Mouse (Mus musculus): ENCODE data around the gene Spdye4c. TPM values are rescaled to one million over a fixed set of nuclear protein-coding genes. Genes with fewer than 3 reads are reported as not detected.

Spdye4c gene
- polyA plus RNA-seq (2012; rRNA removed) = not detected in 2 replicates

- DNase-seq (ENCODE audit: low read depth) = no peak
Measured at GRCm38 (mm10) chr2:128590909-128591308, at the start of gene Spdye4c. Spdye4c (plus strand) TSS chr2:128591209.

GRCm38 (mm10) chr2:128543495-128543894 is 47.5 kb upstream of the Spdye4c start:
- no peak for DNase-seq (ENCODE audit: low read depth)

GRCm38 (mm10) chr2:128544421-128545137 is 46.4 kb upstream of the Spdye4c start:
- no peak for DNase-seq (ENCODE audit: low read depth)

GRCm38 (mm10) chr2:128545447-128545846 is 45.6 kb upstream of the Spdye4c start:
- no peak for DNase-seq (ENCODE audit: low read depth)

GRCm38 (mm10) chr2:128547079-128547478 is 43.9 kb upstream of the Spdye4c start:
- no peak for DNase-seq (ENCODE audit: low read depth)

GRCm38 (mm10) chr2:128548262-128548661 is 42.7 kb upstream of the Spdye4c start:
- DNase-seq (ENCODE audit: low read depth) = no peak

GRCm38 (mm10) chr2:128549561-128549960 is 41.4 kb upstream of the Spdye4c start:
- DNase-seq (ENCODE audit: low read depth) = no peak

GRCm38 (mm10) chr2:128549963-128550362 is 41.0 kb upstream of the Spdye4c start:
- DNase-seq (ENCODE audit: low read depth) = no peak

- DNase-seq (ENCODE audit: low read depth) = no peak
Measured at GRCm38 (mm10) chr2:128552080-128552791, 38.8 kb upstream of the Spdye4c start.

- no peak for DNase-seq (ENCODE audit: low read depth)
Measured at GRCm38 (mm10) chr2:128552798-128553720, 38.0 kb upstream of the Spdye4c start.

- no peak for DNase-seq (ENCODE audit: low read depth)
Measured at GRCm38 (mm10) chr2:128555082-128555481, 35.9 kb upstream of the Spdye4c start.

- no peak for DNase-seq (ENCODE audit: low read depth)
Measured at GRCm38 (mm10) chr2:128564195-128564594, 26.8 kb upstream of the Spdye4c start.

GRCm38 (mm10) chr2:128565904-128566303 is 25.1 kb upstream of the Spdye4c start:
- DNase-seq (ENCODE audit: low read depth) = peak; percentile 58

GRCm38 (mm10) chr2:128566304-128567147 is 24.5 kb upstream of the Spdye4c start:
- no peak for DNase-seq (ENCODE audit: low read depth)

GRCm38 (mm10) chr2:128568018-128568417 is 23.0 kb upstream of the Spdye4c start:
- no peak for DNase-seq (ENCODE audit: low read depth)

- DNase-seq (ENCODE audit: low read depth) = no peak
Measured at GRCm38 (mm10) chr2:128568490-128568889, 22.5 kb upstream of the Spdye4c start.

- DNase-seq (ENCODE audit: low read depth) = no peak
Measured at GRCm38 (mm10) chr2:128571001-128571400, 20.0 kb upstream of the Spdye4c start.

GRCm38 (mm10) chr2:128572726-128573624 is 18.0 kb upstream of the Spdye4c start:
- DNase-seq (ENCODE audit: low read depth) = no peak

GRCm38 (mm10) chr2:128582881-128583280 is 8.1 kb upstream of the Spdye4c start:
- no peak for DNase-seq (ENCODE audit: low read depth)

GRCm38 (mm10) chr2:128592301-128592700 is 1.3 kb downstream of the Spdye4c start:
- DNase-seq (ENCODE audit: low read depth) = no peak
